8 mouse cellular contexts compared by ENCODE assay signal in genomic region chr10:81140717-81141454, GRCm38 (mm10). TPM values are rescaled to one million over a fixed set of nuclear protein-coding genes. Genes with fewer than 3 reads are reported as not detected.
DNase-seq lines count a peak whose midpoint lies in the region; ATAC-seq lines count a peak whose summit lies in the region.

No protein-coding gene starts in this region.

- peaks cover 3% of the 10 kb centered on the region for H3K27me3 ChIP-seq in forebrain, embryonic 10.5 days (ENCODE audit: poor library complexity, severe bottlenecking)
- H3K27me3 ChIP-seq in forebrain, embryonic 11.5 days (ENCODE audit: control insufficient read depth, insufficient read depth, low read length), result peaks cover 1% of the 10 kb centered on the region
- peaks cover 2% of the 10 kb centered on the region for H3K27me3 ChIP-seq in hindbrain, embryonic 10.5 days (ENCODE audit: insufficient read depth, poor library complexity, severe bottlenecking)
- H3K27me3 ChIP-seq in liver, embryonic 12.5 days (replicated peaks), result no peaks in the 10 kb centered on the region
- no peaks in the 10 kb centered on the region for H3K27me3 ChIP-seq in neural tube, embryonic 15.5 days (replicated peaks)

- no peak overlapping the region for H3K4me2 ChIP-seq in forebrain, embryonic 11.5 days (ENCODE audit: low read depth, low read length, severe bottlenecking)
- H3K4me2 ChIP-seq in liver, embryonic 12.5 days, result peak overlapping the region; percentile 99
- peak overlapping the region; percentile 96 for H3K4me2 ChIP-seq in neural tube, embryonic 15.5 days

- H3K27ac ChIP-seq in forebrain, embryonic 10.5 days, result peak overlapping the region; percentile 97
- H3K27ac ChIP-seq in forebrain, embryonic 11.5 days (ENCODE audit: low read depth, low read length), result no peak overlapping the region
- peak overlapping the region; percentile 98 for H3K27ac ChIP-seq in hindbrain, embryonic 10.5 days
- H3K27ac ChIP-seq in liver, embryonic 12.5 days, result peak overlapping the region; percentile 89
- H3K27ac ChIP-seq in neural tube, embryonic 15.5 days (replicated peaks), result peak overlapping the region; percentile 37; the same call in 1 of the 2 replicates

- DNase-seq in forebrain, embryonic 10.5 days (ENCODE audit: extremely low spot score, low spot score), result no peak
- DNase-seq in forebrain, embryonic 11.5 days (ENCODE audit: low spot score), result no peak
- DNase-seq in cerebellum, adult 9-11 months, result peak; percentile 76
- DNase-seq in hindbrain, embryonic 10.5 days (ENCODE audit: low spot score), result no peak
- no peak for DNase-seq in right cerebral cortex, postnatal 36 days (ENCODE audit: low spot score in 2 of 2)
- DNase-seq in left cerebral cortex, adult 9 months (ENCODE audit: low spot score in 2 of 2), result no peak

- peaks cover 41% of the 10 kb centered on the region for H3K36me3 ChIP-seq in forebrain, embryonic 10.5 days (replicated peaks)
- H3K36me3 ChIP-seq in forebrain, embryonic 11.5 days (ENCODE audit: control insufficient read depth, insufficient read depth, low read length), result peaks cover 8% of the 10 kb centered on the region; the same call in 1 of the 2 replicates
- H3K36me3 ChIP-seq in hindbrain, embryonic 10.5 days, result peaks cover 35% of the 10 kb centered on the region
- H3K36me3 ChIP-seq in liver, embryonic 12.5 days, result peaks cover 76% of the 10 kb centered on the region
- peaks cover 26% of the 10 kb centered on the region for H3K36me3 ChIP-seq in neural tube, embryonic 15.5 days

- peaks cover 61% of the 10 kb centered on the region for H3K4me1 ChIP-seq in forebrain, embryonic 10.5 days
- peaks cover 17% of the 10 kb centered on the region for H3K4me1 ChIP-seq in forebrain, embryonic 11.5 days (replicated peaks; ENCODE audit: control insufficient read depth, insufficient read depth, low read length)
- peaks cover 72% of the 10 kb centered on the region for H3K4me1 ChIP-seq in hindbrain, embryonic 10.5 days (replicated peaks)
- H3K4me1 ChIP-seq in liver, embryonic 12.5 days, result peaks cover 74% of the 10 kb centered on the region
- peaks cover 62% of the 10 kb centered on the region for H3K4me1 ChIP-seq in neural tube, embryonic 15.5 days

- no peak overlapping the region; the same call in 1 of the 2 replicates for H3K9ac ChIP-seq in forebrain, embryonic 11.5 days (ENCODE audit: low read length)
- peak overlapping the region; percentile 95 for H3K9ac ChIP-seq in liver, embryonic 12.5 days
- peak overlapping the region; percentile 26; the same call in 1 of the 2 replicates for H3K9ac ChIP-seq in neural tube, embryonic 15.5 days (replicated peaks)

- 0 out of 2 replicates have a peak, but pooled peaks cover 7% of the 10 kb centered on the region for H3K9me3 ChIP-seq in forebrain, embryonic 10.5 days
- H3K9me3 ChIP-seq in forebrain, embryonic 11.5 days (ENCODE audit: control insufficient read depth, low read length), result no peaks in the 10 kb centered on the region
- no peaks in the 10 kb centered on the region for H3K9me3 ChIP-seq in hindbrain, embryonic 10.5 days
- no peaks in the 10 kb centered on the region for H3K9me3 ChIP-seq in liver, embryonic 12.5 days (replicated peaks)
- H3K9me3 ChIP-seq in neural tube, embryonic 15.5 days (replicated peaks), result no peaks in the 10 kb centered on the region

- peak overlapping the region; percentile 91; the same call in 1 of the 2 replicates for H3K4me3 ChIP-seq in forebrain, embryonic 10.5 days
- no peak overlapping the region for H3K4me3 ChIP-seq in forebrain, embryonic 11.5 days (ENCODE audit: low read depth, low read length)
- H3K4me3 ChIP-seq in hindbrain, embryonic 10.5 days, result peak overlapping the region; percentile 74
- peak overlapping the region; percentile 99 for H3K4me3 ChIP-seq in liver, embryonic 12.5 days
- peak overlapping the region; percentile 15; the same call in 1 of the 2 replicates for H3K4me3 ChIP-seq in neural tube, embryonic 15.5 days (replicated peaks)

- 79% methylated on average over 10 of the region's 10 CpGs for WGBS in forebrain, embryonic 10.5 days
- 73% methylated on average over 10 of the region's 10 CpGs for WGBS in forebrain, embryonic 11.5 days
- WGBS in hindbrain, embryonic 10.5 days, result 78% methylated on average over 10 of the region's 10 CpGs
- WGBS in liver, embryonic 12.5 days (ENCODE audit: insufficient replicate concordance), result 47% methylated on average over 10 of the region's 10 CpGs
- WGBS in neural tube, embryonic 15.5 days, result 61% methylated on average over 10 of the region's 10 CpGs

- ATAC-seq in forebrain, embryonic 11.5 days (replicated peaks; ENCODE audit: low FRiP score), result no peak
- ATAC-seq in liver, embryonic 12.5 days, result no peak
- no peak for ATAC-seq in neural tube, embryonic 15.5 days (ENCODE audit: low FRiP score)

RNA-seq across cellular contexts. Expression of gene Zbtb7a, which starts 5.9 kb away (rescaled TPM):
- 6.8 and 7.5 TPM in 2 replicates for polyA plus RNA-seq in forebrain, embryonic 10.5 days (2016; fragmentation: Nextera tagmentation; extraction: Ambion mirVana)
- polyA plus RNA-seq in forebrain, embryonic 11.5 days (2014; fragmentation: Nextera tagmentation; extraction: Ambion mirVana), result 8.8 and 10.1 TPM in 2 replicates
- 9.4 and 12.4 TPM in 2 replicates for polyA plus RNA-seq in hindbrain, embryonic 10.5 days (2016; fragmentation: Nextera tagmentation; extraction: Ambion mirVana)
- polyA plus RNA-seq in liver, embryonic 12.5 days (2016; fragmentation: Nextera tagmentation; extraction: Ambion mirVana), result 74.0 and 76.0 TPM in 2 replicates
- polyA plus RNA-seq in neural tube, embryonic 15.5 days (2015; fragmentation: Nextera tagmentation; extraction: Ambion mirVana), result 14.8 and 21.0 TPM in 2 replicates

RNA-seq across cellular contexts. Expression of gene Pias4, which starts 26.8 kb away (rescaled TPM):
- polyA plus RNA-seq in forebrain, embryonic 10.5 days (2016; fragmentation: Nextera tagmentation; extraction: Ambion mirVana), result 56.2 and 58.7 TPM in 2 replicates
- polyA plus RNA-seq in forebrain, embryonic 11.5 days (2014; fragmentation: Nextera tagmentation; extraction: Ambion mirVana), result 54.0 and 65.0 TPM in 2 replicates
- polyA plus RNA-seq in hindbrain, embryonic 10.5 days (2016; fragmentation: Nextera tagmentation; extraction: Ambion mirVana), result 64.1 and 72.2 TPM in 2 replicates
- 28.9 and 29.7 TPM in 2 replicates for polyA plus RNA-seq in liver, embryonic 12.5 days (2016; fragmentation: Nextera tagmentation; extraction: Ambion mirVana)
- 52.8 and 57.3 TPM in 2 replicates for polyA plus RNA-seq in neural tube, embryonic 15.5 days (2015; fragmentation: Nextera tagmentation; extraction: Ambion mirVana)

RNA-seq across cellular contexts. Expression of gene Map2k2, which starts 35.2 kb away (rescaled TPM):
- polyA plus RNA-seq in forebrain, embryonic 10.5 days (2016; fragmentation: Nextera tagmentation; extraction: Ambion mirVana), result 186 and 206 TPM in 2 replicates
- 212 and 232 TPM in 2 replicates for polyA plus RNA-seq in forebrain, embryonic 11.5 days (2014; fragmentation: Nextera tagmentation; extraction: Ambion mirVana)
- polyA plus RNA-seq in hindbrain, embryonic 10.5 days (2016; fragmentation: Nextera tagmentation; extraction: Ambion mirVana), result 218 and 261 TPM in 2 replicates
- 167 and 168 TPM in 2 replicates for polyA plus RNA-seq in liver, embryonic 12.5 days (2016; fragmentation: Nextera tagmentation; extraction: Ambion mirVana)
- polyA plus RNA-seq in neural tube, embryonic 15.5 days (2015; fragmentation: Nextera tagmentation; extraction: Ambion mirVana), result 227 and 241 TPM in 2 replicates

RNA-seq across cellular contexts. Expression of gene Eef2, which starts 35.5 kb away (rescaled TPM):
- 596 and 599 TPM in 2 replicates for polyA plus RNA-seq in forebrain, embryonic 10.5 days (2016; fragmentation: Nextera tagmentation; extraction: Ambion mirVana)
- 467 and 501 TPM in 2 replicates for polyA plus RNA-seq in forebrain, embryonic 11.5 days (2014; fragmentation: Nextera tagmentation; extraction: Ambion mirVana)
- 495 and 570 TPM in 2 replicates for polyA plus RNA-seq in hindbrain, embryonic 10.5 days (2016; fragmentation: Nextera tagmentation; extraction: Ambion mirVana)
- 440 and 450 TPM in 2 replicates for polyA plus RNA-seq in liver, embryonic 12.5 days (2016; fragmentation: Nextera tagmentation; extraction: Ambion mirVana)
- polyA plus RNA-seq in neural tube, embryonic 15.5 days (2015; fragmentation: Nextera tagmentation; extraction: Ambion mirVana), result 493 and 549 TPM in 2 replicates

RNA-seq across cellular contexts. Expression of gene Dapk3, which starts 41.9 kb away (rescaled TPM):
- 41.6 and 44.9 TPM in 2 replicates for polyA plus RNA-seq in forebrain, embryonic 10.5 days (2016; fragmentation: Nextera tagmentation; extraction: Ambion mirVana)
- 54.8 and 59.3 TPM in 2 replicates for polyA plus RNA-seq in forebrain, embryonic 11.5 days (2014; fragmentation: Nextera tagmentation; extraction: Ambion mirVana)
- polyA plus RNA-seq in hindbrain, embryonic 10.5 days (2016; fragmentation: Nextera tagmentation; extraction: Ambion mirVana), result 58.3 and 75.6 TPM in 2 replicates
- 41.7 TPM in 2 replicates for polyA plus RNA-seq in liver, embryonic 12.5 days (2016; fragmentation: Nextera tagmentation; extraction: Ambion mirVana)
- polyA plus RNA-seq in neural tube, embryonic 15.5 days (2015; fragmentation: Nextera tagmentation; extraction: Ambion mirVana), result 65.7 and 70.4 TPM in 2 replicates
